Mouse (Mus musculus) thymus, adult 2 months (tissue): ENCODE data around the gene Cnot10. TPM values are rescaled to one million over a fixed set of nuclear protein-coding genes. Genes with fewer than 3 reads are reported as not detected.

Source experiments
- DNase-seq: peaks from one replicate; pipeline ENCODE4 v3.0.0; 2021
- H3K27ac ChIP-seq: fragments of 200-500 bp; 2 replicates; pipeline ENCODE4 v1.5.1; 2012; ENCODE audit warnings: low read length, control low read depth; ENCODE audit not compliant: control insufficient read depth, insufficient read depth
- H3K27me3 ChIP-seq: fragments of 200-500 bp; 2 replicates; pipeline ENCODE4 v1.6.1; 2012; ENCODE audit warnings: mild to moderate bottlenecking, low read length, moderate library complexity, mixed read lengths; ENCODE audit not compliant: control insufficient read depth, insufficient read depth
- H3K36me3 ChIP-seq: fragments of 200-500 bp; 2 replicates; pipeline ENCODE4 v1.6.1; 2012; ENCODE audit warnings: mild to moderate bottlenecking, low read length, moderate library complexity; ENCODE audit not compliant: control insufficient read depth, insufficient read depth
- H3K4me1 ChIP-seq: fragments of 200-500 bp; replicated peaks from 2 replicates; pipeline ENCODE4 v1.6.1; 2012; ENCODE audit warnings: low read length; ENCODE audit not compliant: control insufficient read depth, insufficient read depth
- H3K4me3 ChIP-seq: fragments of 200-500 bp; 2 replicates; pipeline ENCODE4 v1.5.1; 2012; ENCODE audit warnings: mild to moderate bottlenecking, low read length, control low read depth, moderate library complexity; ENCODE audit not compliant: control insufficient read depth, insufficient read depth
- CTCF ChIP-seq: fragments of 200-500 bp; IDR thresholded peaks from 2 replicates; pipeline ENCODE4 v1.5.1; 2012; ENCODE audit warnings: mild to moderate bottlenecking, control low read depth, low read length, moderate library complexity, borderline replicate concordance; ENCODE audit not compliant: control insufficient read depth, poor library complexity, insufficient read depth; ENCODE audit errors: extremely low read depth
- POLR2A ChIP-seq: fragments of 200-500 bp; IDR thresholded peaks from 2 replicates; pipeline ENCODE4 v1.6.1; 2012; ENCODE audit warnings: mild to moderate bottlenecking, low read length, control low read depth, moderate library complexity; ENCODE audit not compliant: control insufficient read depth, poor library complexity, insufficient read depth; ENCODE audit errors: extremely low read depth
- WGBS: fragments of 180-500 bp; shearing (Covaris S2); methylation state at CpG from one replicate; pipeline ENCODE4 v1.1.7; 2018; 5-methylcytosine and 5-hydroxymethylcytosine counted together
- polyA plus RNA-seq: library from polyadenylated mRNA; depleted of rRNA; stranded (reverse); fragments of >200 nt; gene quantifications from 2 replicates; pipeline ENCODE4 v1.2.3, GENCODE M21; 2012

Cnot10 gene
- polyA plus RNA-seq, 1 experiment, result 45.2 TPM

- H3K4me1 ChIP-seq, result peaks cover 16% of the 10 kb centered on the region; the same call in 1 of the 2 replicates
- 10% methylated on average over 10 of the region's 10 CpGs for WGBS
- H3K27me3 ChIP-seq, result peaks cover 33% of the 10 kb centered on the region
- no peak overlapping the region for H3K4me3 ChIP-seq
- no peaks in the 10 kb centered on the region for H3K36me3 ChIP-seq
- no peak overlapping the region for H3K27ac ChIP-seq
- no peak for DNase-seq
- TF ChIP-seq POLR2A (no peak), CTCF (no peak)
These were observed 75.3 kb downstream of the Cnot10 start for GRCm38 (mm10) chr9:114564667-114565066.

GRCm38 (mm10) chr9:114563761-114564606 is 76.0 kb downstream of the Cnot10 start, which contains the start of gene Trim71:
Trim71 (minus strand) TSS chr9:114564369.
- 2% methylated on average over 91 of the region's 91 CpGs for WGBS
- peaks cover 33% of the 10 kb centered on the region for H3K27me3 ChIP-seq
- peaks cover 16% of the 10 kb centered on the region; the same call in 1 of the 2 replicates for H3K4me1 ChIP-seq
- H3K36me3 ChIP-seq, result no peaks in the 10 kb centered on the region
- DNase-seq, result no peak
- TF ChIP-seq CTCF, result no peak
- H3K4me3 ChIP-seq, result peak within 1 kb of the TSS; percentile 24
- no peak within 1 kb of the TSS for H3K27ac ChIP-seq

GRCm38 (mm10) chr9:114562919-114563751 is 76.8 kb downstream of the Cnot10 start:
- no peak overlapping the region for H3K27ac ChIP-seq
- H3K36me3 ChIP-seq, result no peaks in the 10 kb centered on the region
- H3K4me3 ChIP-seq, result peak overlapping the region; percentile 24
- WGBS, result 1% methylated on average over 122 of the region's 122 CpGs
- H3K27me3 ChIP-seq, result peaks cover 33% of the 10 kb centered on the region
- no peak for DNase-seq
- H3K4me1 ChIP-seq, result peaks cover 16% of the 10 kb centered on the region; the same call in 1 of the 2 replicates
- TF ChIP-seq POLR2A (no peak), CTCF (no peak)

- peaks cover 35% of the 10 kb centered on the region for H3K27me3 ChIP-seq
- 3% methylated on average over 98 of the region's 101 CpGs for whole genome bisulfite sequencing
- TF ChIP-seq POLR2A (no peak), CTCF (no peak)
- DNase-seq, result no peak
- H3K27ac ChIP-seq, result no peak overlapping the region
- H3K4me1 ChIP-seq, result peaks cover 16% of the 10 kb centered on the region; the same call in 1 of the 2 replicates
- H3K36me3 ChIP-seq, result no peaks in the 10 kb centered on the region
- H3K4me3 ChIP-seq, result no peak overlapping the region
These were observed 77.7 kb downstream of the Cnot10 start for GRCm38 (mm10) chr9:114562031-114562918.

- Histone ChIP-seq H3K27ac (no peak overlapping the region), H3K27me3 (peaks cover 35% of the 10 kb centered on the region), H3K4me1 (peaks cover 16% of the 10 kb centered on the region; the same call in 1 of the 2 replicates), H3K4me3 (no peak overlapping the region), H3K36me3 (no peaks in the 10 kb centered on the region)
- TF ChIP-seq POLR2A, result no peak
- TF ChIP-seq CTCF, result no peak
- WGBS, result 7% methylated on average over 12 of the region's 12 CpGs
- no peak for DNase-seq
These were observed 78.4 kb downstream of the Cnot10 start for GRCm38 (mm10) chr9:114561671-114561971.
